Mouse (Mus musculus) ES-Bruce4 (cell line): ENCODE results near the gene Tars. TPM values are rescaled to one million over a fixed set of nuclear protein-coding genes. Genes with fewer than 3 reads are reported as not detected.

Source experiments
- H3K27ac ChIP-seq: 2 replicates; pipeline ENCODE4 v1.5.1; 2012; ENCODE audit warnings: low read length, inconsistent platforms; ENCODE audit not compliant: insufficient read depth
- H3K27me3 ChIP-seq: 2 replicates; pipeline ENCODE4 v1.6.1; 2012; ENCODE audit warnings: mild to moderate bottlenecking, low read length, inconsistent platforms; ENCODE audit not compliant: control insufficient read depth, poor library complexity, insufficient read depth, severe bottlenecking
- H3K36me3 ChIP-seq: 2 replicates; pipeline ENCODE4 v1.6.1; 2012; ENCODE audit warnings: inconsistent platforms, mild to moderate bottlenecking, low read length, moderate library complexity; ENCODE audit not compliant: control insufficient read depth, poor library complexity, insufficient read depth, severe bottlenecking
- H3K4me1 ChIP-seq: one replicate; pipeline ENCODE4 v1.8.1; 2011; ENCODE audit warnings: low read length; ENCODE audit not compliant: control insufficient read depth, insufficient read depth
- H3K4me3 ChIP-seq: 2 replicates; pipeline ENCODE4 v1.5.1; 2011; ENCODE audit warnings: low read depth, mild to moderate bottlenecking, low read length
- H3K9ac ChIP-seq: 2 replicates; pipeline ENCODE4 v1.6.1; 2012; ENCODE audit warnings: low read depth, mild to moderate bottlenecking, inconsistent platforms; ENCODE audit not compliant: poor library complexity, severe bottlenecking
- H3K9me3 ChIP-seq: replicated peaks from 2 replicates; pipeline ENCODE4 v1.6.1; 2012; ENCODE audit warnings: mild to moderate bottlenecking, low read length, inconsistent platforms; ENCODE audit not compliant: control insufficient read depth, poor library complexity, insufficient read depth, severe bottlenecking
- CTCF ChIP-seq: IDR thresholded peaks from one replicate; pipeline ENCODE4 v1.8.1; 2011; ENCODE audit warnings: low read depth, low read length
- EP300 ChIP-seq: IDR thresholded peaks from 2 replicates; pipeline ENCODE4 v1.6.1; 2011; ENCODE audit warnings: low read depth, low read length; ENCODE audit not compliant: insufficient read depth
- POLR2A ChIP-seq: IDR thresholded peaks from one replicate; pipeline ENCODE4 v1.8.1; 2011; ENCODE audit warnings: low read length; ENCODE audit not compliant: insufficient read depth
- polyA plus RNA-seq: library from polyadenylated mRNA; stranded (reverse); fragments of >200 nt; gene quantifications from 2 replicates; pipeline ENCODE4 v1.2.4, GENCODE M21; 2011; ENCODE audit warnings: low read depth; ENCODE audit not compliant: missing spikeins, insufficient read depth, insufficient read length

The Tars gene
- polyA plus RNA-seq, 1 experiment, result 188 TPM

GRCm38 (mm10) chr15:11392903-11393302 is 6.6 kb downstream of the Tars start:
- H3K36me3 ChIP-seq, result peaks cover 87% of the 10 kb centered on the region
- H3K4me1 ChIP-seq, result no peaks in the 10 kb centered on the region
- TF ChIP-seq POLR2A (no peak), EP300 (no peak), CTCF (no peak)
- H3K27me3 ChIP-seq, result no peaks in the 10 kb centered on the region
- H3K4me3 ChIP-seq, result no peak overlapping the region
- no peak overlapping the region for H3K9ac ChIP-seq
- no peak overlapping the region for H3K27ac ChIP-seq
- H3K9me3 ChIP-seq, result no peaks in the 10 kb centered on the region

- Histone ChIP-seq H3K4me1 (no peaks in the 10 kb centered on the region), H3K4me3 (no peak overlapping the region), H3K27me3 (no peaks in the 10 kb centered on the region), H3K36me3 (peaks cover 54% of the 10 kb centered on the region), H3K9ac (no peak overlapping the region), H3K27ac (no peak overlapping the region), H3K9me3 (peaks cover 8% of the 10 kb centered on the region)
- TF ChIP-seq POLR2A (no peak), CTCF (no peak), EP300 (no peak)
These were observed 15.7 kb downstream of the Tars start for GRCm38 (mm10) chr15:11383796-11384195.

GRCm38 (mm10) chr15:11382585-11382984 is 16.9 kb downstream of the Tars start:
- H3K27ac ChIP-seq, result no peak overlapping the region
- H3K27me3 ChIP-seq, result no peaks in the 10 kb centered on the region
- no peaks in the 10 kb centered on the region for H3K4me1 ChIP-seq
- H3K9me3 ChIP-seq, result peaks cover 8% of the 10 kb centered on the region
- H3K4me3 ChIP-seq, result no peak overlapping the region
- H3K9ac ChIP-seq, result no peak overlapping the region
- H3K36me3 ChIP-seq, result peaks cover 42% of the 10 kb centered on the region
- TF ChIP-seq POLR2A (no peak), EP300 (no peak), CTCF (no peak)

DNA sequence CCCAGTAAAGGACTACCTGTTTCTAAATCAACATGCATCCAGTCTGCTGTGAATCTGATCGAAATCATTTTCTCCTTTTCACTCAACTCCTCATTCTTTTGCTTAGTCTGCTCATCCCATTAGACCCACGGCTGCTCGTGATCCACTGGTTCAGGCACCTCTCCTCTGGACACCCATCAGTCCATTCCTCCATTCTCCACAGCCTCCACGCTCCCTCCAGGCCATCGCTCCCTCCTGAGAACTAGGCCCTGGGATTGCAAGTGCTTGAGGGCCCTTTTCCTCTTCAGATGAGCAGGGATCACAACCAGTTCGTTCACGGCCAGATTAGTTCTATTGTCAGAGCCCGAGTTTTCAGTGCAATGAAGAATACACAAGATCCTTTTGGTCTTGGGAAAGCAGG is 18.8 kb downstream of the Tars start:
- Histone ChIP-seq H3K27ac (no peak overlapping the region), H3K27me3 (no peaks in the 10 kb centered on the region), H3K9me3 (peaks cover 8% of the 10 kb centered on the region), H3K36me3 (peaks cover 22% of the 10 kb centered on the region), H3K4me3 (no peak overlapping the region), H3K4me1 (no peaks in the 10 kb centered on the region), H3K9ac (no peak overlapping the region)
- TF ChIP-seq EP300 (no peak), POLR2A (no peak), CTCF (no peak)

DNA sequence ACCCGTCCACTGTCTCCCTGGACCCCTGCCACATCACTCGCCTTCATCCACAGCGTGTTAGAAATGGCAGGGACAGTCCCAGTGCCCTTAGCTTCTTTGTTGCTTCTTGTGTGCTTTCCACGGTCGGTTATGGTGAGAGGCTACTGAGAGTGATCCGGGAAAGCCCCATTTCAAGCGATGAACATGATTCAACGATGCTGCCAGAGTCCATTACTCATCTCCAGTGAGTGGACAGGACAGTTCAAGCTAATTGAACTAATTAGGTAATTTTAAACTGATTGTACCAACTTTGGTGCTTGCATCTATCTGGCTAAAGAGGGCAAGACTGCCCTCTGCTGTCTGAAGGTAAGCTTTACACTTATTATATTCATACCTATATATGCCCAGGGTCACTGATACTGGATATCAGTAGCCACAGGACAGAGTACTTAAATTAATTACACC is 19.4 kb downstream of the Tars start:
- no peaks in the 10 kb centered on the region for H3K27me3 ChIP-seq
- TF ChIP-seq POLR2A (no peak), EP300 (no peak), CTCF (no peak)

GRCm38 (mm10) chr15:11379431-11380086 is 19.9 kb downstream of the Tars start:
- H3K9me3 ChIP-seq, result no peaks in the 10 kb centered on the region
- H3K4me1 ChIP-seq, result no peaks in the 10 kb centered on the region
- no peaks in the 10 kb centered on the region for H3K27me3 ChIP-seq
- H3K4me3 ChIP-seq, result no peak overlapping the region
- H3K9ac ChIP-seq, result no peak overlapping the region
- TF ChIP-seq POLR2A (no peak), EP300 (no peak), CTCF (no peak)
- peaks cover 12% of the 10 kb centered on the region for H3K36me3 ChIP-seq
- H3K27ac ChIP-seq, result no peak overlapping the region

More for the DNA sequence above, 19.4 kb downstream of the Tars start:
- Histone ChIP-seq H3K36me3 (peaks cover 17% of the 10 kb centered on the region), H3K4me3 (no peak overlapping the region), H3K4me1 (no peaks in the 10 kb centered on the region), H3K27ac (no peak overlapping the region), H3K9me3 (peaks cover 4% of the 10 kb centered on the region; the same call in 1 of the 2 replicates), H3K9ac (no peak overlapping the region)
